Mouse (Mus musculus) urinary bladder, adult 18-20 months (tissue): ENCODE measurements around the gene Glrp1.

Experiments used
- DNase-seq, 2 experiments: peaks; one replicate each; pipeline ENCODE4 v3.0.0; 2022; ENCODE audit warnings: low spot score in 2 of 2, mixed read lengths in 2 of 2

The Glrp1 gene

DNA sequence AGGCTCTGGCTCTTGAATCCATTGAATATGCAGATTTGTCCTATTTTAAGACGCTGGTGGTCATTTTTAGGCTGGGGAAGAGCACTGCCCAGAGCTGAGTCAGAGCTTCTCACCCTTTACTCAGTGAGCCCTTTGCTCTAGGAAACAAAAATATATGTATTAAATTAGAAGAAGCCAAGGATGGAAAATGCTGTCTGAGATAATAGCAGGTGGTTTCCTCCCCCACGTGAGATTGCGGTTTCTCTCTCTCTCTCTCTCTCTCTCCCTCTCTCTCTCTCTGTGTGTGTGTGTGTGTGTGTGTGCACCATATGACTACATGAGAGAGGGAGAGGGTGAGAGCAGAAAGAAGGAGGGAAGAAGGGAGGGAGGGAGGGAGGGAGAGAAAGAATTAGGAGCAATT is 12.5 kb downstream of the Glrp1 start:
- DNase-seq = no peak

GRCm38 (mm10) chr1:88492415-88492814 is 17.5 kb downstream of the Glrp1 start:
- DNase-seq = no peak

DNA sequence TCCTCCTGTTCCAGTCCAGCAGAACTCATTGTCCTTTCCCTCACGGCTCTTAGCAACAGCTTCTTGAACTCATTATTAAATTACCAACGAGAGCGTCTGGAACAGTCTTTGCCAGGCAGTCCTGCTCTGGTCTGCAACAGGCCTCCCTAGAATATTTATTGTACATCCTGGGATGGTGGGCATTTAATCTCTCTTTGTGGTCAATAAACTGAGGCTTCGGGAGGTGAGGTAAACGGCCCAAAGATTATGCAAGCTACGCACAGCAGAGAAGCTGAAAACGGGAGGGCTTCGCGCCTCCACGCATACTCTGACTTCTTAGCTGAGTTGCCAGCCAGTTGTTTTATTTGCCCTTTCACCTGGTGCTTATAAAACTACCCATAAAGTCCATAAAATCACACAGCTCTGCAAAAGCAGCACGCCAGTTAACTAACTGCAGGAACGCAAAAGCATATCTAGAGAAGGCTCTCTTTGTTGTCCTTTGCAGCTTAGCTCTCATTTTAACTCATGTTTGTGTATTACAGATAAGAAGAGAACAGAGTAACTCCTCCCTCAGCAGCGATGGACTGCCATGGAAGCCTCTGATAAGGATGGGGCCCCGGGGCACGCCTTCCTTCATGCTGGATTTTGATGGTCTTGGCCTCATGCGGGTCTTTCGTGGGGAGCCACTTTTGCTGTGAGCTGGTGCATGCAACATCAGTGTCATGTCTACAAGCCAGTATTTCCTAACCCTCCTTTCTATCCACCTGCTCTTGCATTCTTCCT is 18.1 kb downstream of the Glrp1 start:
- DNase-seq = no peak

GRCm38 (mm10) chr1:88490164-88490563 is 19.7 kb downstream of the Glrp1 start:
- no peak for DNase-seq

DNA sequence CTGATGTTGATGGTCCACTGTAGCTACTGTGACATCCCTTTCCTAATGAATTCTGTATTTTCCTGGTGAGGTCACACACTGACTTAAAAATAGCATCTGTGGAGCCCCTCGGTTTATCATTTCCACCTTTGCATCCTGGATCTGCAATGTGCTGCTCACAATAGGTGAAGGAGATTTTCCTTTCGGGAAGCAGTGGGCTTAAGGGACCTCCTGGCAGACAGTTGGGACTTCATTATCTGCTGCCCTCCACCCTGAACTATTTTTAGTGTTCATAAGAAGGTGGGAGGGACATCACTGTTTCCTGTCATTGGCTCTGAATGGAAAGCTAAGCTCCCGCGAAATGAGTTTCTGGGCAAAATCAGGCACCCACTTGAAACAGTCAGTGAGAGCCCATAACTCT is 20.9 kb downstream of the Glrp1 start:
- no peak for DNase-seq

- no peak for DNase-seq
These were observed 23.5 kb downstream of the Glrp1 start for GRCm38 (mm10) chr1:88486336-88486735.

GRCm38 (mm10) chr1:88484059-88484458 is 25.8 kb downstream of the Glrp1 start:
- no peak for DNase-seq

- DNase-seq = no peak
These were observed 27.4 kb downstream of the Glrp1 start for GRCm38 (mm10) chr1:88482142-88483099.

GRCm38 (mm10) chr1:88480594-88480993 is 29.3 kb downstream of the Glrp1 start:
- DNase-seq = no peak

- no peak for DNase-seq
These were observed 31.7 kb downstream of the Glrp1 start for GRCm38 (mm10) chr1:88478205-88478604.

DNA sequence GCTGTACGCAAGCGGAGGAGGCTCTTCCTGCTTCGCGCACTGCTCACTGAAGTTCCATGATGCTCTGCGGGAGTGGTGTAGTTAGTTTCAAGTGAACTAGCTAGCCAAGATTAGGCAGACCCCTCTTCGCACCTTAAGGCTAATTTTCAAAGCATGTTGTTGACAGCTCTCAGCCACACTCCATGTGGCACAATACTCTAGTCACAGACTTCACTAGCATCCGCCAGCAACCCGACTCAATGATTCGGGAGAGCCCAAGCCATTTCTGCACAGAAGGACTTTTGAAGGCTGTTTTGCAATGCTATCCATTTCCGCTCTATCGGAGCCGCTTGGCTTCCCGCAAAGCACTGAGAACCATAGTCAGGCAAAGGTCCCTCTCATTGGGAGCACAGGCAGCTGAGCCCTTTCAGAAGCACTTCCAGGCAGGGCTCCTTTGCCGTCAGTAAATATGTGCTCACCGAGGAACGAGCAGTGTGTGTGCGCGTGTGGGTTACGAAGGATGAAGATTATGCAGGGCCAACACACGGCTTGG is 33.2 kb downstream of the Glrp1 start:
- no peak for DNase-seq

- peak; percentile 30 to 56 for DNase-seq
These were observed 34.3 kb downstream of the Glrp1 start for GRCm38 (mm10) chr1:88475502-88475953.

GRCm38 (mm10) chr1:88474598-88474997 is 35.3 kb downstream of the Glrp1 start:
- peak in 1 of 2 experiments; percentile 58 for DNase-seq

GRCm38 (mm10) chr1:88473899-88474298 is 36.0 kb downstream of the Glrp1 start:
- no peak for DNase-seq

DNA sequence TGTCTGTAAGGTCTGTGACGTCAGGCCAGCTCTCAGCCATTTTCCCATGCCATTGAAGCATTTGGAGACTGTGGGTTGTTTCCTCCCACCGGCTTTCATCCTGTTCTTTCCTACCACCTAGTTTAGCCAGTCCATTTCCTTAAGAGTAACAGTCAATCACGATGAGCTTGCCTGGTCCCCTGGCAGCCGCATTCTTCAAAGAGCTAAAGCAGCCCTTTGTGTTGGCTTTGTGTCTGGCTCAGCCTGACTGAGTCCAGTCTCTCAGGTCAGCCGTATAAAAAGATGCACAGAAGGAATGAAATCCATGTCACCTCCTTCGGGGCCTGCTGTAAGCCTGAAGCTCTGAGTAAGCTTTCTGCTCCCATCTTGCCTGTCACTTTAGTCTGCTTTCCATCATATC is 37.6 kb downstream of the Glrp1 start:
- DNase-seq = no peak

GRCm38 (mm10) chr1:88469746-88470145 is 40.1 kb downstream of the Glrp1 start:
- no peak for DNase-seq

GRCm38 (mm10) chr1:88468335-88468734 is 41.5 kb downstream of the Glrp1 start:
- no peak for DNase-seq

DNA sequence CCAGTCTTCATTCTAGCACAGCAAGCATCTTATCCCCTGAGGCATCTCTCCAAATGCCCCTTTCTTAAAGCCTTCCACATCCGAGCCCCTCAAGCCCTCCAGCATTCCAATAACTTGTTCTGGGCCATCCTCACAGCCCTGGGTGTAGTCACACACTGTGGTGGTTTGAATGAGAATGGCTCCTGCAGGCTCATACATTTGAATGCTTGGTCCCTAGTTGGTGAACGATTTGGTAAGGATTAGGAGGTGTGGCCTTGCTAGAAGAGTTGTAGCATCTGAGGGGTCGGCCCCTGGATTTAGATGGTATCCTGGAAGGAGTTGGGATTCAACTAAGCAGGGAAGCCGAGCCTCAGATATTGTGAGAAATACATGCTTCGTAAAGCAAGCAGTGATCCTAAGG is 42.0 kb downstream of the Glrp1 start:
- DNase-seq = no peak

- no peak for DNase-seq
These were observed 43.4 kb downstream of the Glrp1 start for GRCm38 (mm10) chr1:88466325-88467064.

- DNase-seq = no peak
These were observed 44.1 kb downstream of the Glrp1 start for GRCm38 (mm10) chr1:88465722-88466121.

DNA sequence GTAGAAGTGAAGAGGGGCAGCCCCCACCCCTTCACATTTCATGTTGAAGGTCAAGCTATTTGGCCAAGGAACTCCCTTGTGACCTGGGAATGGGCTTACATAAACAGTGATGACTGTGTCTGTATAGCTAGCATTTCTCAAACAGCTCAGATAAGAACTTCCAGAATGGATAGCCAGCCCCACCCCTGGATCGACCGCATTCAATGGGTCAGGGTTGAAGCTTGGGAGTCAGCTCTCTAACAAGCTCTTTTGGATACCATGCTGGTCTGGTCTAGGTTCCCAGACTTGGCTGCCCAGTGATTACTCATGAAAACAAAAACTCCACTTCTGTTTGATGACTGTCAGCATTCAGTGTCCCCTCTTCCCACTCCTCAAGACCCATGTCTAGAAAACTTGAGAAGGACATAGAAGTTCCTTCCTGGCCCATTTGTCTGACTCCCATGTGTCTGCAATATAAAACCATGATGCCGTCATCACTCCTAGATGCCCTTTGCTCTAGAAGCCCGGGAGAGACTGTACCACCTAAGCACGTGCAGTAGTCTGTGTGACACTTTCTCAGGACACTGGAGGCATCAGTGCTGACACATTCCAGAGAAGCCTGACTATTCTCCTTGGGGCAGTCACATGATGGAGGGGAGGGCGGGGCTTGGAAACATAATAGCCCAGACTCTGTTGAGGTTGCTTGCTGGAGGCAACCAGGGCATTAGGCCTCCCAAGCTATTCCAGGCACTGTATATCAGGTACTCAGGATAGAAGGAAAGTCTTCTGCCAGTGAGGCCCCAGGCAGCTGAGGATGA is 45.6 kb downstream of the Glrp1 start:
- DNase-seq = no peak
